Mouse (Mus musculus): Measurements from ENCODE around the gene Mafk. TPM values are rescaled to one million over a fixed set of nuclear protein-coding genes. Genes with fewer than 3 reads are reported as not detected.
"Not testable (repeated sequence)": the region's sequence is repeated elsewhere in the genome, so short reads cannot be mapped to it uniquely, and the experiment has no call there.

Gene Mafk
- polyA plus RNA-seq (2015; fragmentation: Nextera tagmentation; extraction: Ambion mirVana): 11.9 and 12.5 TPM in 2 replicates

- WGBS: under 1% methylated on average over 91 of the region's 92 CpGs
- H3K4me3 ChIP-seq: peak within 1 kb of the TSS; percentile 94
- peak within 1 kb of the TSS; percentile 100 for H3K4me2 ChIP-seq
- peaks cover 48% of the 10 kb centered on the region for H3K4me1 ChIP-seq
- H3K36me3 ChIP-seq: no peaks in the 10 kb centered on the region
- H3K9ac ChIP-seq: peak within 1 kb of the TSS; percentile 73
- peak within 1 kb of the TSS; percentile 81 for H3K27ac ChIP-seq
- no peaks in the 10 kb centered on the region for H3K9me3 ChIP-seq
- ATAC-seq (ENCODE audit: insufficient number of reproducible peaks, low FRiP score, low TSS enrichment, low read depth): peak; percentile 78
- no peaks in the 10 kb centered on the region for H3K27me3 ChIP-seq
These were observed at the start of gene Mafk for GRCm38 (mm10) chr5:139791227-139792158. Gene Mafk, plus strand, starts transcription at chr5:139791513.

GRCm38 (mm10) chr5:139742640-139743039 lies 48.7 kb upstream of the Mafk start:
- not testable (repeated sequence) for H3K36me3 ChIP-seq; ATAC-seq (ENCODE audit: insufficient number of reproducible peaks, low FRiP score, low TSS enrichment, low read depth); H3K4me2 ChIP-seq; H3K27me3 ChIP-seq; H3K4me3 ChIP-seq; H3K9me3 ChIP-seq; H3K4me1 ChIP-seq; H3K27ac ChIP-seq; H3K9ac ChIP-seq
- 43% methylated on average over 3 of the region's 3 CpGs for WGBS

GRCm38 (mm10) chr5:139745771-139746170 lies 45.5 kb upstream of the Mafk start:
- no peak overlapping the region for H3K9ac ChIP-seq
- ATAC-seq (ENCODE audit: insufficient number of reproducible peaks, low FRiP score, low TSS enrichment, low read depth): no peak
- 4% methylated on average over 3 of the region's 3 CpGs for WGBS
- no peak overlapping the region for H3K27ac ChIP-seq
- no peaks in the 10 kb centered on the region for H3K27me3 ChIP-seq
- no peak overlapping the region for H3K4me3 ChIP-seq
- no peaks in the 10 kb centered on the region for H3K9me3 ChIP-seq
- peaks cover 13% of the 10 kb centered on the region; the same call in 1 of the 2 replicates for H3K36me3 ChIP-seq
- no peak overlapping the region for H3K4me2 ChIP-seq
- H3K4me1 ChIP-seq: 0 out of 2 replicates have a peak, but pooled peaks cover 8% of the 10 kb centered on the region

- H3K36me3 ChIP-seq: peaks cover 49% of the 10 kb centered on the region
- no peak overlapping the region for H3K4me2 ChIP-seq
These were observed 41.7 kb upstream of the Mafk start for GRCm38 (mm10) chr5:139749413-139750125.

GRCm38 (mm10) chr5:139750535-139750934 lies 40.8 kb upstream of the Mafk start:
- Histone ChIP-seq H3K27ac (no peak overlapping the region), H3K9ac (no peak overlapping the region), H3K4me3 (no peak overlapping the region), H3K36me3 (peaks cover 58% of the 10 kb centered on the region), H3K4me2 (no peak overlapping the region), H3K9me3 (no peaks in the 10 kb centered on the region), H3K4me1 (0 out of 2 replicates have a peak, but pooled peaks cover 2% of the 10 kb centered on the region), H3K27me3 (no peaks in the 10 kb centered on the region)
- ATAC-seq (ENCODE audit: insufficient number of reproducible peaks, low FRiP score, low TSS enrichment, low read depth): no peak

More at GRCm38 (mm10) chr5:139749413-139750125, 41.7 kb upstream of the Mafk start:
- H3K9ac ChIP-seq: no peak overlapping the region
- no peak overlapping the region for H3K4me3 ChIP-seq
- no peak for ATAC-seq (ENCODE audit: insufficient number of reproducible peaks, low FRiP score, low TSS enrichment, low read depth)
- H3K27me3 ChIP-seq: no peaks in the 10 kb centered on the region
- 0 out of 2 replicates have a peak, but pooled peaks cover 2% of the 10 kb centered on the region for H3K4me1 ChIP-seq
- no peak overlapping the region for H3K27ac ChIP-seq
- 86% methylated on average over 16 of the region's 16 CpGs for WGBS
- H3K9me3 ChIP-seq: no peaks in the 10 kb centered on the region

- H3K36me3 ChIP-seq: peaks cover 97% of the 10 kb centered on the region
- H3K9me3 ChIP-seq: no peaks in the 10 kb centered on the region
- 27% methylated on average over 12 of the region's 12 CpGs for WGBS
- H3K27me3 ChIP-seq: no peaks in the 10 kb centered on the region
- H3K9ac ChIP-seq: no peak overlapping the region
- no peak overlapping the region for H3K4me3 ChIP-seq
- no peak overlapping the region for H3K27ac ChIP-seq
- H3K4me1 ChIP-seq: no peaks in the 10 kb centered on the region
- ATAC-seq (ENCODE audit: insufficient number of reproducible peaks, low FRiP score, low TSS enrichment, low read depth): no peak
- H3K4me2 ChIP-seq: no peak overlapping the region
These were observed 36.6 kb upstream of the Mafk start for GRCm38 (mm10) chr5:139754753-139755152.

- H3K9me3 ChIP-seq: no peaks in the 10 kb centered on the region
- H3K4me2 ChIP-seq: no peak overlapping the region
- no peaks in the 10 kb centered on the region for H3K27me3 ChIP-seq
- 89% methylated on average over 12 of the region's 12 CpGs for WGBS
- no peaks in the 10 kb centered on the region for H3K4me1 ChIP-seq
- no peak overlapping the region for H3K9ac ChIP-seq
- H3K36me3 ChIP-seq: peaks cover 98% of the 10 kb centered on the region
- H3K27ac ChIP-seq: no peak overlapping the region
- H3K4me3 ChIP-seq: no peak overlapping the region
- no peak for ATAC-seq (ENCODE audit: insufficient number of reproducible peaks, low FRiP score, low TSS enrichment, low read depth)
These were observed 35.2 kb upstream of the Mafk start for GRCm38 (mm10) chr5:139756135-139756534.

GRCm38 (mm10) chr5:139756586-139756985 lies 34.7 kb upstream of the Mafk start:
- Histone ChIP-seq H3K27me3 (no peaks in the 10 kb centered on the region), H3K27ac (no peak overlapping the region), H3K4me1 (no peaks in the 10 kb centered on the region), H3K9me3 (no peaks in the 10 kb centered on the region), H3K4me2 (no peak overlapping the region), H3K36me3 (peaks cover 98% of the 10 kb centered on the region), H3K9ac (no peak overlapping the region), H3K4me3 (no peak overlapping the region)
- no peak for ATAC-seq (ENCODE audit: insufficient number of reproducible peaks, low FRiP score, low TSS enrichment, low read depth)
- 86% methylated on average over 2 of the region's 2 CpGs for WGBS

GRCm38 (mm10) chr5:139758096-139758495 lies 33.2 kb upstream of the Mafk start:
- Histone ChIP-seq H3K4me1 (no peaks in the 10 kb centered on the region), H3K4me2 (no peak overlapping the region), H3K27ac (no peak overlapping the region), H3K36me3 (peaks cover 98% of the 10 kb centered on the region), H3K27me3 (no peaks in the 10 kb centered on the region), H3K9ac (no peak overlapping the region), H3K4me3 (no peak overlapping the region), H3K9me3 (no peaks in the 10 kb centered on the region)
- 85% methylated on average over 16 of the region's 16 CpGs for WGBS
- ATAC-seq (ENCODE audit: insufficient number of reproducible peaks, low FRiP score, low TSS enrichment, low read depth): no peak

GRCm38 (mm10) chr5:139764296-139764695 lies 27.0 kb upstream of the Mafk start:
- no peak for ATAC-seq (ENCODE audit: insufficient number of reproducible peaks, low FRiP score, low TSS enrichment, low read depth)

GRCm38 (mm10) chr5:139768216-139768615 lies 23.1 kb upstream of the Mafk start:
- 85% methylated on average over 8 of the region's 8 CpGs for WGBS
- Histone ChIP-seq H3K27ac (no peak overlapping the region), H3K4me1 (no peaks in the 10 kb centered on the region), H3K36me3 (peaks cover 100% of the 10 kb centered on the region), H3K4me3 (no peak overlapping the region), H3K9me3 (no peaks in the 10 kb centered on the region), H3K4me2 (no peak overlapping the region), H3K9ac (no peak overlapping the region), H3K27me3 (no peaks in the 10 kb centered on the region)
- no peak for ATAC-seq (ENCODE audit: insufficient number of reproducible peaks, low FRiP score, low TSS enrichment, low read depth)

More at GRCm38 (mm10) chr5:139764296-139764695, 27.0 kb upstream of the Mafk start:
- H3K9ac ChIP-seq: no peak overlapping the region
- no peaks in the 10 kb centered on the region for H3K9me3 ChIP-seq
- no peak overlapping the region for H3K27ac ChIP-seq
- H3K4me1 ChIP-seq: no peaks in the 10 kb centered on the region
- peaks cover 100% of the 10 kb centered on the region for H3K36me3 ChIP-seq
- WGBS: 74% methylated on average over 11 of the region's 11 CpGs
- no peak overlapping the region for H3K4me2 ChIP-seq
- no peaks in the 10 kb centered on the region for H3K27me3 ChIP-seq
- H3K4me3 ChIP-seq: no peak overlapping the region

All from limb, embryonic 15.5 days (tissue).